Mouse (Mus musculus) lung, postnatal 0 days (tissue): ENCODE measurements around the gene Zfp599. TPM values are rescaled to one million over a fixed set of nuclear protein-coding genes. Genes with fewer than 3 reads are reported as not detected.

Experiments
- ATAC-seq: fragments of 200-750 bp; cut with Nextera tagmentation; 2 replicates; pipeline ENCODE4 v1.8.0; 2017; ENCODE audit warnings: moderate library complexity
- DNase-seq: peaks from one replicate; pipeline ENCODE4 v3.0.0-alpha.2; 2016; ENCODE audit warnings: low spot score
- H3K27ac ChIP-seq: fragments of 300-500 bp; sonication (generic); 2 replicates; pipeline ENCODE4 v1.5.1; 2014; ENCODE audit warnings: antibody characterized with exemption, mild to moderate bottlenecking, low read length, mixed read lengths
- H3K27me3 ChIP-seq: fragments of 300-500 bp; sonication (generic); replicated peaks from 2 replicates; pipeline ENCODE4 v1.6.1; 2014; ENCODE audit warnings: low read length, mixed read lengths; ENCODE audit not compliant: insufficient read depth
- H3K36me3 ChIP-seq: fragments of 300-500 bp; sonication (generic); 2 replicates; pipeline ENCODE4 v1.6.1; 2014; ENCODE audit warnings: low read length, mixed read lengths; ENCODE audit not compliant: insufficient read depth
- H3K4me1 ChIP-seq: fragments of 300-500 bp; sonication (generic); 2 replicates; pipeline ENCODE4 v1.6.1; 2014; ENCODE audit warnings: antibody characterized with exemption, low read depth, low read length, mixed read lengths; ENCODE audit not compliant: insufficient read depth
- H3K4me2 ChIP-seq: fragments of 300-500 bp; sonication (generic); replicated peaks from 2 replicates; pipeline ENCODE4 v1.6.1; 2014; ENCODE audit warnings: low read depth, mild to moderate bottlenecking, low read length, moderate library complexity, mixed read lengths
- H3K4me3 ChIP-seq: fragments of 300-500 bp; sonication (generic); 2 replicates; pipeline ENCODE4 v1.5.1; 2014; ENCODE audit warnings: low read depth, low read length
- H3K9ac ChIP-seq: fragments of 300-500 bp; sonication (generic); replicated peaks from 2 replicates; pipeline ENCODE4 v1.6.1; 2014; ENCODE audit warnings: low read depth, mild to moderate bottlenecking
- H3K9me3 ChIP-seq: fragments of 300-500 bp; sonication (generic); 2 replicates; pipeline ENCODE4 v1.6.1; 2016; ENCODE audit warnings: low read length, mixed read lengths
- CTCF ChIP-seq: IDR thresholded peaks from 2 replicates; pipeline ENCODE4 v1.5.1; 2016; ENCODE audit warnings: antibody characterized with exemption, mild to moderate bottlenecking
- EP300 ChIP-seq: IDR thresholded peaks from 2 replicates; pipeline ENCODE4 v1.6.1; 2016; ENCODE audit warnings: antibody characterized with exemption, mild to moderate bottlenecking, control low read depth
- WGBS: fragments of 180-500 bp; shearing (Covaris S2); extraction: QIAGEN DNeasy Blood & Tissue Kit; methylation state at CpG from one replicate; pipeline ENCODE4 v1.1.7; 2014; 5-methylcytosine and 5-hydroxymethylcytosine counted together
- polyA plus RNA-seq: library from polyadenylated mRNA; unstranded; fragments of >200 nt; fragmentation: Nextera tagmentation; extraction: Ambion mirVana; gene quantifications from 2 replicates; pipeline ENCODE4 v1.2.1, GENCODE M21; 2015

Zfp599 gene
- polyA plus RNA-seq, 1 experiment from 2014 or later: 0.97 TPM

DNA sequence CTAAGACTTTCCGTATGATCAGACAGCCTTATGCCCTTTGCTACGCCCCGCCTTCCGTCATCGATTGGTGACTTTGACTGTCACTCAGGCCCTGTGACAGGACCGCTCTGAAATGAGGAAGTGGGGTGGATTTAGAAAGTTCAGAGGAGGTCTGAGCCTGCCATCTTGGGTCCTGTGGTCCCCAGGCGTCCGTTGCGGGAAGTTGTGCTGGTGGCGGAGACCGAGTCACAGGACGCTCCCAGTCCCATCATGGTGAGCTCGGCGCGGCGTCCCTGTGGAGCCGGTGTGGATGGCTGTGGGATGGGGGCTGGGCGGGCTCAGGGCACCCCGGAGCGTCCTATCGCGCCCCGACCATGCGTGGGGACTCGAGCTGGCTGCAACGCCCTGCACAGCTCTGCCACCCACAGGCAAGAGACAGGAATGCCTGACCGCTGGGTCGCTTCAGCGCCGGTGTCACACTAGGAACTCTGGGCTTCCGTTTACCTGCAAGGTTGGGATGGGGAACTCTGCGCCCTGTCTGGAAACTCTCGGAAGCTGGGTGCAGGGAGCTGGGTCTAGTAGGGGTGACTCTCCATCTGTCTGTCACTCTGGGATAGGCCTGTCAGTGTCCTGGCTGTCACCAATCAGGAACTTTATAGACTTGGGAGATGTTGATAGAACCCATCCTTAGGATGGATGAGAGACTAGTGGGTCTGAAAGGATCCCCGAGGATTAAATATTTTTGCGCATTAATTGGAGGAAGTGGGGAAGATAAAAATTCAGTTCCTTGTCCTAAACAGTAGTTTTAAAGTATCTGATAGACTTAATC lies 33.9 kb downstream of the Zfp599 start, which contains the start of gene Zfp809:
Gene Zfp809, plus strand, starts transcription at position 134 of the 808 bp plus-strand sequence.
- peak within 1 kb of the TSS; percentile 67 for H3K4me2 ChIP-seq
- H3K27me3 ChIP-seq: no peaks in the 10 kb centered on the region
- TF ChIP-seq CTCF: peak; percentile 91
- no peak for TF ChIP-seq EP300
- H3K27ac ChIP-seq: peak within 1 kb of the TSS; percentile 96
- H3K4me3 ChIP-seq: peak within 1 kb of the TSS; percentile 77
- H3K36me3 ChIP-seq: no peaks in the 10 kb centered on the region
- under 1% methylated on average over 34 of the region's 35 CpGs for WGBS
- H3K9ac ChIP-seq: peak within 1 kb of the TSS; percentile 70
- peak; percentile 98 for ATAC-seq
- no peaks in the 10 kb centered on the region for H3K4me1 ChIP-seq
- H3K9me3 ChIP-seq: no peaks in the 10 kb centered on the region
- peak; percentile 98 for DNase-seq

DNA sequence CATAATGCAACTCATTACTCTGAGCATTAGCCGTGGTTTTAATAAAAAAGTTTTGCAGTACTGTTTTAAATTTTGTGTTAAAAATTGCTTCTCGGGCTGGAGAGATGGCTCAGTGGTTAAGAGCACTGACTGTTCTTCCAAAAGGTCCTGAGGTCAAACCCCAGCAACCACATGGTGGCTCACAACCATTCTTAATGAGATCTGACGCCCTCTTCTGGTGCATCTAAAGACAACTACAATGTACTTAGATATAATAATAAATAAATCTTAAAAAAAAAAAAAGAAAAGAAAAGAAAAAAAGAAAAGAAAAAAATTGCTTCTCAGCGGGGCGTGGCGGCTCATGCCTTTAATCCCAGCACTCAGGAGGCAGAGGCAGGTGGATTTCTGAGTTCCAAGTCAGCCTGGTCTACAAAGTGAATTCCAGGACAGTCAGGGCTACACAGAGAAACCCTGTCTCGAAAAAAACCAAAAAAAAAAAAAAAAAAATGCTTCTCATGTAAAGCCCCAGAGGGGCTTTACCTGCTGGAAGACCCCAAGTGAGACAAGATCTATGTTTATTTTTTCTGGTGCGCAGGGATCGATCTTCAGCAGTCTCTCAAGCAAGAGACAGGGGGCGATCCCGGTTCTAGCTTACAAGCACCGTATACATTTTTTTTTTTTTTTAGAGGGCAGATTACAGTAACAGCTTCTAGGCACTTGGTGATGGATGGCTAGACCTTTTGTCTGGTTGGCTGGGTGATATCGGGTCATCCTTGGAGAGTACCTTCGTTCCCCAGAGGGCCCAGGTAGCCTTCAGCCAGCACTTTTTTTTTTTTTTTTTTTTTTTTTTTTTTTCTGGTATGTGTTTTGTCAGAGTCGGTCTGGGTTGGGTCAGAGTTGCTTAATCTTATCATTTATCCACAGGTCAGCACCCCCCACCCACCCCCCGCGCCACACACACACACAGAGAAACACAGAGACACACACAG lies 34.9 kb downstream of the Zfp599 start:
- H3K27me3 ChIP-seq: no peaks in the 10 kb centered on the region
- no peaks in the 10 kb centered on the region for H3K4me1 ChIP-seq
- ATAC-seq (peak; percentile 45), DNase-seq (peak; percentile 84)
- peak overlapping the region; percentile 96 for H3K27ac ChIP-seq
- WGBS: 23% methylated on average over 17 of the region's 17 CpGs
- H3K4me3 ChIP-seq: peak overlapping the region; percentile 77
- H3K4me2 ChIP-seq: peak overlapping the region; percentile 67
- no peaks in the 10 kb centered on the region for H3K9me3 ChIP-seq
- 0 out of 2 replicates have a peak overlapping the region, but pooled peaks have one; percentile 29 for H3K9ac ChIP-seq
- TF ChIP-seq CTCF: peak; percentile 50
- TF ChIP-seq EP300: no peak
- H3K36me3 ChIP-seq: no peaks in the 10 kb centered on the region

DNA sequence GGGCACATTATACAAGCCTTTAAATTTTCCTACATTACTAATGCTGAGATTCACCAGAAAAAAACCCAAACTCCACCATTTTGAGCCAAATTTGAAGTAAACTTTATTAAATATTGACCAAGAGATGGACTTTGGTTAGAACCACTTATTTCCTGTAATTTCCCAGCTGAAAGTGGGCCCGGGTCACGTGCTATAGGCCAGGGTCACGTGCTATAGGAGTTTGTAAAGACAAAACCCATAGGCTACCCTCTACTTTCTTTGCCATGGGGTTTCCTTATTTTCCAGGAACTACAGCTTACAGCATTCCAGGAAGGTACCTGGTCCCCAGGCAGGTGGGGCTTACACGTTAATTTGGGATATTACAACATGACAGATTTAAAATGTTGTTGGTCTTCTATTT lies 35.6 kb downstream of the Zfp599 start:
- 97% methylated on average over 4 of the region's 4 CpGs for WGBS

DNA sequence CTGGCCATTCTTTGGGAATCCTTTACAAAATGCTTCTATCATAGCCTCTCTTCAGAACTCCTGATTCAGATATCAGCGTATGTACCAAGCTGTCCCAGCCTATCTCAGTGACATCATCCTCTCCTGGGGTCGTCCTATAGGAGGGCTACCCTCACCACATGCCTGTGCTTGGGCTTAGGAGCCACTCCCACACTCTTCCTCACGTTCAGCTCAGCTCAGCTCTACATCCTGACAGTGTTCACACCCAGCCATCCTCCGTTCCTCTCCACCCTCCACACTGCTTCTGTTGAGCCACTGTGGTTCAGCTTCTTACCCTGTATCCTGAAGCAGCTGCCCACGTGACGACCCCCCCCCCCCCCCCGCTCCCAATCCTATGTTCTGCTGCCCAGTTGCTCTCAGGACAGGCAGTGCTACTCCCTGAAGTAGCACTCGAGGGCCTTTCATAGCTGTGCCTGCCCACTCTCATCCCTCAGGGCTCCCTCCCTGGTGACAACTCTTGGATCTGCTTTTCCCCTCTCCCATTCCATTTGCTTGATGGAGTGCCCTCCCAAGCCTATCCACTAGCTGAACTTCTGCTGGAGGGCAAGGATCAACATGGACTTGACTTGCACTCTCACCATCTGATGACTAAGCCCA lies 41.7 kb downstream of the Zfp599 start:
- Histone ChIP-seq H3K4me3 (no peak overlapping the region), H3K9ac (no peak overlapping the region), H3K27me3 (no peaks in the 10 kb centered on the region), H3K27ac (no peak overlapping the region), H3K36me3 (no peaks in the 10 kb centered on the region), H3K4me1 (no peaks in the 10 kb centered on the region), H3K4me2 (no peak overlapping the region), H3K9me3 (no peaks in the 10 kb centered on the region)
- no peak for TF ChIP-seq CTCF
- 0 out of 2 replicates have a peak, but pooled peaks have one; percentile 41 for TF ChIP-seq EP300
- DNase-seq (peak; percentile 63), ATAC-seq (peak; percentile 79)
- WGBS: 28% methylated on average over 7 of the region's 8 CpGs

More for the DNA sequence above, 35.6 kb downstream of the Zfp599 start:
- DNase-seq (no peak), ATAC-seq (no peak)
- H3K27ac ChIP-seq: no peak overlapping the region
- TF ChIP-seq CTCF: no peak
- TF ChIP-seq EP300: no peak
- H3K36me3 ChIP-seq: no peaks in the 10 kb centered on the region
- no peaks in the 10 kb centered on the region for H3K27me3 ChIP-seq
- H3K4me1 ChIP-seq: no peaks in the 10 kb centered on the region
- H3K4me2 ChIP-seq: no peak overlapping the region
- H3K9ac ChIP-seq: no peak overlapping the region
- H3K4me3 ChIP-seq: no peak overlapping the region
- H3K9me3 ChIP-seq: no peaks in the 10 kb centered on the region

DNA sequence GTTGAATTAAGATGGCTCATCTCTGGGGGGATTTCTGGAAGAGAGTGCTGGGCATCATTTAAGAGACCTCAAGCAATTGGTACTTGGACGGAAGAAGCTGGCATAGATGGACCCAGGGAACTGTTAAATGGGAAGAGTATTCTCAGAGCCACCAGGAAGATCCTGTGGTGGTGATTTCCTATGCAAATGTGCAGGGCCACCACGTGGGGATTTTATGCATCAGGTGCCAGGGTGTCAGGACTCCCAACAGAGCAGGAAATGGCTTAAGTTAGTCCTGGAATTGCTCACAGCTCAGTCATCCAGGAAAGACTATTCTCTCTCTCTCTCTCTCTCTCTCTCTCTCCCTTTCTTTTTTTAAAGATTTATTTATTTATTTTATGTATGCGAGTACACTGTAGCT lies 43.0 kb downstream of the Zfp599 start:
- no peak for TF ChIP-seq CTCF
- no peak for TF ChIP-seq EP300
- Histone ChIP-seq H3K4me3 (no peak overlapping the region), H3K27ac (no peak overlapping the region), H3K27me3 (no peaks in the 10 kb centered on the region), H3K4me2 (no peak overlapping the region), H3K9me3 (no peaks in the 10 kb centered on the region), H3K36me3 (no peaks in the 10 kb centered on the region), H3K9ac (no peak overlapping the region), H3K4me1 (no peaks in the 10 kb centered on the region)
- ATAC-seq (no peak), DNase-seq (no peak)
- WGBS: 46% methylated on average over 3 of the region's 3 CpGs

DNA sequence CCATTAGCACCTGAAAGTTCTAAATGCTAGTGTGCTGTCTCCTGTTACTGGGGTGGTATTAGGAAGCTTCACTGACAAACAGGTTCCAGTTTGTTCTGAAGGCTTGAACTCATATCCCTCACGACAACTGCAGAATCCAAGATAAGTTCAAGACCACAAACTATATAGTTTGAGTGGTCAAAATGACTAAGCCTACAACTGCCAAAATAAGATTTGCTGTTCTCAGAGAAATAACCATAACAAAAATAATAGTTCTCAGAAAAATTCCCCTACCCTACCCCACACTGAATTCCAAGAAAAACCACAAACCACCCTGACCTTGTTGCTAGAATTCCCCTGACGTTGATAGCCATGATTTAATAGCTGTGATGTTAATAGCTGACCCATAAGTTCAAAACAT lies 45.1 kb downstream of the Zfp599 start:
- Histone ChIP-seq H3K27ac (no peak overlapping the region), H3K9ac (no peak overlapping the region), H3K36me3 (no peaks in the 10 kb centered on the region), H3K4me1 (no peaks in the 10 kb centered on the region), H3K4me2 (no peak overlapping the region), H3K4me3 (no peak overlapping the region), H3K27me3 (no peaks in the 10 kb centered on the region), H3K9me3 (no peaks in the 10 kb centered on the region)
- 61% methylated on average over 2 of the region's 2 CpGs for WGBS
- DNase-seq (no peak), ATAC-seq (no peak)
- TF ChIP-seq EP300 (no peak), CTCF (no peak)
